Mouse (Mus musculus) kidney, postnatal 25 days (tissue): Measurements from ENCODE around the gene Scrt2.
A peak's percentile ranks its signal among the peaks of the same experiment; 100 is the strongest.

Source experiments
- DNase-seq, 2 experiments: peaks; one replicate each; pipeline ENCODE4 v3.0.0; 2021; ENCODE audit warnings: mixed read lengths in 2 of 2

The Scrt2 gene

GRCm38 (mm10) chr2:152108702-152109101 lies 27.4 kb downstream of the Scrt2 start:
- no peak for DNase-seq

- no peak for DNase-seq
These were observed 28.1 kb downstream of the Scrt2 start for GRCm38 (mm10) chr2:152109386-152109785.

GRCm38 (mm10) chr2:152111311-152111710 lies 30.0 kb downstream of the Scrt2 start:
- DNase-seq = no peak

- peak; percentile 89 to 96 for DNase-seq
These were observed 30.6 kb downstream of the Scrt2 start for GRCm38 (mm10) chr2:152111920-152112319.

GRCm38 (mm10) chr2:152112490-152112889 lies 31.2 kb downstream of the Scrt2 start:
- DNase-seq = no peak

GRCm38 (mm10) chr2:152112970-152113369 lies 31.6 kb downstream of the Scrt2 start:
- no peak for DNase-seq

GRCm38 (mm10) chr2:152114057-152114975 lies 33.0 kb downstream of the Scrt2 start:
- no peak for DNase-seq

GRCm38 (mm10) chr2:152117694-152118093 lies 36.4 kb downstream of the Scrt2 start:
- DNase-seq = no peak

GRCm38 (mm10) chr2:152119228-152119865 lies 38.0 kb downstream of the Scrt2 start:
- no peak for DNase-seq

- no peak for DNase-seq
These were observed 41.6 kb downstream of the Scrt2 start for GRCm38 (mm10) chr2:152122896-152123295.

- no peak for DNase-seq
These were observed 47.3 kb downstream of the Scrt2 start for GRCm38 (mm10) chr2:152128597-152128996.

- no peak for DNase-seq
These were observed 48.4 kb downstream of the Scrt2 start for GRCm38 (mm10) chr2:152129778-152130177.

GRCm38 (mm10) chr2:152132016-152132415 lies 50.7 kb downstream of the Scrt2 start:
- no peak for DNase-seq

- DNase-seq = no peak
These were observed 51.4 kb downstream of the Scrt2 start for GRCm38 (mm10) chr2:152132691-152133090.

GRCm38 (mm10) chr2:152139191-152139987 lies 58.1 kb downstream of the Scrt2 start:
- DNase-seq = no peak

- peak in 1 of 2 experiments; percentile 21 for DNase-seq
These were observed 59.6 kb downstream of the Scrt2 start for GRCm38 (mm10) chr2:152140941-152141340.

GRCm38 (mm10) chr2:152141491-152141890 lies 60.2 kb downstream of the Scrt2 start:
- no peak for DNase-seq

- peak; percentile 64 to 83 for DNase-seq
These were observed 60.7 kb downstream of the Scrt2 start for GRCm38 (mm10) chr2:152142046-152142445.

- DNase-seq = no peak
These were observed 61.2 kb downstream of the Scrt2 start for GRCm38 (mm10) chr2:152142571-152142970.

- peak; percentile 86 to 90 for DNase-seq
These were observed 62.2 kb downstream of the Scrt2 start, which contains the start of gene Tcf15 for GRCm38 (mm10) chr2:152143279-152144157. Tcf15 (plus strand) TSS chr2:152143561.

- DNase-seq = no peak
These were observed 62.8 kb downstream of the Scrt2 start for GRCm38 (mm10) chr2:152144158-152144450.

- DNase-seq = peak in 1 of 2 experiments; percentile 26
These were observed 63.2 kb downstream of the Scrt2 start for GRCm38 (mm10) chr2:152144501-152144900.
